Mouse (Mus musculus) lung, embryonic 15.5 days (tissue): Measurements from ENCODE around the gene Paf1. TPM values are rescaled to one million over a fixed set of nuclear protein-coding genes. Genes with fewer than 3 reads are reported as not detected.

Experiments
- ATAC-seq: fragments of 200-750 bp; cut with Nextera tagmentation; 2 replicates; pipeline ENCODE4 v1.8.0; 2017; ENCODE audit warnings: moderate number of reproducible peaks, borderline replicate concordance; ENCODE audit not compliant: low FRiP score, low TSS enrichment; ENCODE audit errors: extremely low read depth
- H3K27ac ChIP-seq: fragments of 300-500 bp; sonication (generic); 2 replicates; pipeline ENCODE4 v1.5.1; 2015; ENCODE audit warnings: moderate library complexity, mild to moderate bottlenecking, inconsistent platforms
- H3K27me3 ChIP-seq: fragments of 300-500 bp; sonication (generic); 2 replicates; pipeline ENCODE4 v1.6.1; 2015; ENCODE audit warnings: inconsistent platforms
- H3K36me3 ChIP-seq: fragments of 300-500 bp; sonication (generic); 2 replicates; pipeline ENCODE4 v1.6.1; 2015; ENCODE audit warnings: inconsistent platforms
- H3K4me1 ChIP-seq: fragments of 300-500 bp; sonication (generic); 2 replicates; pipeline ENCODE4 v1.6.1; 2015; ENCODE audit warnings: inconsistent platforms
- H3K4me2 ChIP-seq: fragments of 300-500 bp; sonication (generic); 2 replicates; pipeline ENCODE4 v1.6.1; 2015; ENCODE audit warnings: inconsistent platforms, mild to moderate bottlenecking, moderate library complexity
- H3K4me3 ChIP-seq: fragments of 300-500 bp; sonication (generic); 2 replicates; pipeline ENCODE4 v1.5.1; 2015; ENCODE audit warnings: mild to moderate bottlenecking, inconsistent platforms
- H3K9ac ChIP-seq: fragments of 300-500 bp; sonication (generic); 2 replicates; pipeline ENCODE4 v1.6.1; 2015; ENCODE audit warnings: inconsistent platforms
- H3K9me3 ChIP-seq: fragments of 300-500 bp; sonication (generic); 2 replicates; pipeline ENCODE4 v1.6.1; 2016; ENCODE audit warnings: inconsistent platforms
- WGBS: fragments of 180-500 bp; shearing (Covaris S2); methylation state at CpG from one replicate; pipeline ENCODE4 v1.1.7; 2015; 5-methylcytosine and 5-hydroxymethylcytosine counted together
- polyA plus RNA-seq: library from polyadenylated mRNA; unstranded; fragments of >200 nt; fragmentation: Nextera tagmentation; extraction: Ambion mirVana; gene quantifications from 2 replicates; pipeline ENCODE4 v1.2.1, GENCODE M21; 2015

Paf1 gene
- polyA plus RNA-seq, 1 experiment from 2014 or later, result 88.2 TPM

- H3K36me3 ChIP-seq, result peaks cover 67% of the 10 kb centered on the region
- H3K4me3 ChIP-seq, result no peak overlapping the region
- H3K4me2 ChIP-seq, result no peak overlapping the region
- no peaks in the 10 kb centered on the region for H3K27me3 ChIP-seq
- 100% methylated on average over 2 of the region's 2 CpGs for WGBS
- H3K4me1 ChIP-seq, result 0 out of 2 replicates have a peak, but pooled peaks cover 10% of the 10 kb centered on the region
- no peak overlapping the region for H3K9ac ChIP-seq
- ATAC-seq, result no peak
- H3K9me3 ChIP-seq, result no peaks in the 10 kb centered on the region
- H3K27ac ChIP-seq, result no peak overlapping the region
Observed at GRCm38 (mm10) chr7:28419416-28419815, 26.7 kb downstream of the Paf1 start.

- peaks cover 48% of the 10 kb centered on the region for H3K36me3 ChIP-seq
- H3K27ac ChIP-seq, result no peak overlapping the region
Observed at GRCm38 (mm10) chr7:28423018-28423417, 30.3 kb downstream of the Paf1 start.

GRCm38 (mm10) chr7:28427738-28428137 is 35.0 kb downstream of the Paf1 start:
- no peaks in the 10 kb centered on the region for H3K27me3 ChIP-seq
- H3K36me3 ChIP-seq, result peaks cover 22% of the 10 kb centered on the region
- no peaks in the 10 kb centered on the region for H3K9me3 ChIP-seq
- no peak for ATAC-seq
- H3K4me1 ChIP-seq, result peaks cover 8% of the 10 kb centered on the region
- no peak overlapping the region for H3K9ac ChIP-seq
- no peak overlapping the region for H3K4me2 ChIP-seq
- no peak overlapping the region for H3K4me3 ChIP-seq
- no peak overlapping the region for H3K27ac ChIP-seq

More at GRCm38 (mm10) chr7:28423018-28423417, 30.3 kb downstream of the Paf1 start:
- Histone ChIP-seq H3K4me1 (0 out of 2 replicates have a peak, but pooled peaks cover 10% of the 10 kb centered on the region), H3K4me2 (no peak overlapping the region), H3K4me3 (no peak overlapping the region), H3K27me3 (no peaks in the 10 kb centered on the region), H3K9me3 (no peaks in the 10 kb centered on the region), H3K9ac (no peak overlapping the region)
- 92% methylated on average over 1 of the region's 1 CpGs for WGBS
- no peak for ATAC-seq

GRCm38 (mm10) chr7:28430512-28430911 is 37.8 kb downstream of the Paf1 start:
- no peak overlapping the region for H3K27ac ChIP-seq
- no peak overlapping the region for H3K4me3 ChIP-seq
- no peak for ATAC-seq

GRCm38 (mm10) chr7:28432252-28432651 is 39.5 kb downstream of the Paf1 start:
- Histone ChIP-seq H3K9ac (no peak overlapping the region), H3K27ac (no peak overlapping the region), H3K4me1 (peaks cover 36% of the 10 kb centered on the region), H3K4me2 (no peak overlapping the region), H3K36me3 (peaks cover 12% of the 10 kb centered on the region; the same call in 1 of the 2 replicates), H3K27me3 (no peaks in the 10 kb centered on the region), H3K9me3 (no peaks in the 10 kb centered on the region), H3K4me3 (no peak overlapping the region)
- no peak for ATAC-seq
- WGBS, result 87% methylated on average over 2 of the region's 2 CpGs

More at GRCm38 (mm10) chr7:28430512-28430911, 37.8 kb downstream of the Paf1 start:
- H3K9me3 ChIP-seq, result no peaks in the 10 kb centered on the region
- no peaks in the 10 kb centered on the region for H3K27me3 ChIP-seq
- H3K4me1 ChIP-seq, result peaks cover 32% of the 10 kb centered on the region
- WGBS, result 58% methylated on average over 1 of the region's 1 CpGs
- H3K9ac ChIP-seq, result no peak overlapping the region
- H3K36me3 ChIP-seq, result peaks cover 12% of the 10 kb centered on the region; the same call in 1 of the 2 replicates
- H3K4me2 ChIP-seq, result no peak overlapping the region

GRCm38 (mm10) chr7:28435660-28436259 is 43.0 kb downstream of the Paf1 start:
- peaks cover 8% of the 10 kb centered on the region; the same call in 1 of the 2 replicates for H3K36me3 ChIP-seq
- WGBS, result 1% methylated on average over 20 of the region's 70 CpGs
- H3K4me1 ChIP-seq, result peaks cover 39% of the 10 kb centered on the region
- H3K9ac ChIP-seq, result peak overlapping the region; percentile 97
- 0 out of 2 replicates have a peak overlapping the region, but pooled peaks have one; percentile 24 for H3K27ac ChIP-seq
- peak; percentile 36 for ATAC-seq
- peak overlapping the region; percentile 94 for H3K4me3 ChIP-seq
- peak overlapping the region; percentile 83 for H3K4me2 ChIP-seq
- no peaks in the 10 kb centered on the region for H3K27me3 ChIP-seq
- H3K9me3 ChIP-seq, result no peaks in the 10 kb centered on the region

GRCm38 (mm10) chr7:28436271-28436904 is 43.6 kb downstream of the Paf1 start:
- WGBS, result under 1% methylated on average over 60 of the region's 64 CpGs
- Histone ChIP-seq H3K4me1 (peaks cover 35% of the 10 kb centered on the region), H3K9ac (peak overlapping the region; percentile 97), H3K27ac (peak overlapping the region; percentile 60), H3K27me3 (no peaks in the 10 kb centered on the region), H3K4me3 (peak overlapping the region; percentile 94), H3K9me3 (no peaks in the 10 kb centered on the region), H3K36me3 (peaks cover 7% of the 10 kb centered on the region; the same call in 1 of the 2 replicates), H3K4me2 (peak overlapping the region; percentile 74)
- peak; percentile 99 for ATAC-seq

GRCm38 (mm10) chr7:28436932-28437570 is 44.3 kb downstream of the Paf1 start, which contains the start of gene Gmfg:
TSS of gene Gmfg (plus strand) at chr7:28437447.
- ATAC-seq, result peak; percentile 20
- 3% methylated on average over 16 of the region's 16 CpGs for WGBS

GRCm38 (mm10) chr7:28437964-28438363 is 45.2 kb downstream of the Paf1 start:
- ATAC-seq, result no peak
- Histone ChIP-seq H3K4me1 (peaks cover 28% of the 10 kb centered on the region), H3K4me2 (no peak overlapping the region), H3K4me3 (no peak overlapping the region), H3K9me3 (no peaks in the 10 kb centered on the region), H3K27me3 (no peaks in the 10 kb centered on the region), H3K36me3 (no peaks in the 10 kb centered on the region), H3K27ac (no peak overlapping the region), H3K9ac (no peak overlapping the region)

More at GRCm38 (mm10) chr7:28436932-28437570, 44.3 kb downstream of the Paf1 start, which contains the start of gene Gmfg:
- Histone ChIP-seq H3K4me3 (peak within 1 kb of the TSS; percentile 94), H3K27me3 (no peaks in the 10 kb centered on the region), H3K4me1 (peaks cover 35% of the 10 kb centered on the region), H3K9ac (peak within 1 kb of the TSS; percentile 49), H3K4me2 (peak within 1 kb of the TSS; percentile 74), H3K27ac (peak within 1 kb of the TSS; percentile 60), H3K9me3 (no peaks in the 10 kb centered on the region), H3K36me3 (peaks cover 6% of the 10 kb centered on the region; the same call in 1 of the 2 replicates)

GRCm38 (mm10) chr7:28438771-28439170 is 46.0 kb downstream of the Paf1 start:
- no peak overlapping the region for H3K4me3 ChIP-seq
- peaks cover 24% of the 10 kb centered on the region for H3K4me1 ChIP-seq
- 52% methylated on average over 2 of the region's 2 CpGs for WGBS
- H3K27ac ChIP-seq, result no peak overlapping the region
- ATAC-seq, result no peak
- no peaks in the 10 kb centered on the region for H3K9me3 ChIP-seq
- H3K9ac ChIP-seq, result no peak overlapping the region
- H3K36me3 ChIP-seq, result no peaks in the 10 kb centered on the region
- H3K4me2 ChIP-seq, result no peak overlapping the region
- no peaks in the 10 kb centered on the region for H3K27me3 ChIP-seq

- Histone ChIP-seq H3K9ac (no peak overlapping the region; the same call in 1 of the 2 replicates), H3K27ac (peak overlapping the region; percentile 63; the same call in 1 of the 2 replicates), H3K36me3 (no peaks in the 10 kb centered on the region), H3K4me3 (0 out of 2 replicates have a peak overlapping the region, but pooled peaks have one; percentile 4), H3K27me3 (no peaks in the 10 kb centered on the region), H3K4me2 (peak overlapping the region; percentile 26; the same call in 1 of the 2 replicates), H3K4me1 (peaks cover 6% of the 10 kb centered on the region), H3K9me3 (no peaks in the 10 kb centered on the region)
- 33% methylated on average over 2 of the region's 2 CpGs for WGBS
- ATAC-seq, result no peak
Observed at GRCm38 (mm10) chr7:28440739-28441138, 48.0 kb downstream of the Paf1 start.
